Mouse (Mus musculus): ENCODE measurements around the gene Samd8. TPM values are rescaled to one million over a fixed set of nuclear protein-coding genes. Genes with fewer than 3 reads are reported as not detected.

Samd8 gene
- polyA plus RNA-seq, 1 experiment from 2014 or later: 10.0 TPM

DNA sequence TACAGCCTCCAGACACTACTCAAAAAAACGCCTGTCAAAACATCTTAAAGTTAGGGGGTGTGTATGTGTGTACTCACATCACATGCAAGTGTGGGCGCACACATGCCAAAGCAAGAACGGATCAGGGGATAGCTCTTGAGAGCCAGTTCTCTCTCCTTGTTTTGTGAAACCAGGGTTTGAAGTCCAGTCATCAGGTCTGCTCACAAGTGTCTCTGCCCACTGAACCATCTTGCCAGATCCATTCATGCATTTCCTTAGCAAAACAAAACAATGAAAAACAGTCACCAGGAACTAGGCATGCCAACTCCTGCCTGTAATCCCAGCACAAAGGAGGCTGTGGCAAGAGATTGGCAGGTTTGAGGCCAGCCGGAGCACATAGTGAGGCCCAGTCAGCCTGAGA lies 36.2 kb downstream of the Samd8 start:
- H3K4me3 ChIP-seq: no peak overlapping the region
- no peaks in the 10 kb centered on the region for H3K9me3 ChIP-seq (replicated peaks)
- DNase-seq (ENCODE audit: low spot score): no peak
- no peaks in the 10 kb centered on the region for H3K27me3 ChIP-seq (ENCODE audit: low read depth, poor library complexity, severe bottlenecking)
- 78% methylated on average over 4 of the region's 4 CpGs for WGBS
- no peak overlapping the region for H3K27ac ChIP-seq (replicated peaks)
- peaks cover 56% of the 10 kb centered on the region for H3K36me3 ChIP-seq
- peaks cover 6% of the 10 kb centered on the region; the same call in 1 of the 2 replicates for H3K4me1 ChIP-seq

DNA sequence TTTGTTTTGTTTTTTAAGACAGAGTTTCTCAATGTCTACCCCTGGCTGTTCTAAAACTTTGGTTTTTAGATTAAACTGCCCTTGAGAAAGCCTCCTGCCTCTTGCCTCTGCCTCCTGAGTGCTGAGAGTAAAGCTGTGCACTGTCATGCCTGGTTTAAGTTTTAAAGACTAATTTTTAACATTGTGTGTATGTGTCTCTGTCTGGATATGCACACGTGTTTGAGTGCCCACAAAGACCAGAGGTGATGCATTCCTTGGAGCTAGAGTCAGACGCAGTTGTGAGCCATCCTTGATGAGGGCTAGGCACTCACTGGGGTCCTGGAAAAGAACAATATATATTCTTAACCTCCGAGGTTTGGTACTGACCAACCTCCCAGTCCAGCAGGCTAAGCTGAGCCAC lies 37.0 kb downstream of the Samd8 start:
- Histone ChIP-seq H3K27me3 (ENCODE audit: low read depth, poor library complexity, severe bottlenecking) (no peaks in the 10 kb centered on the region), H3K4me3 (no peak overlapping the region), H3K36me3 (peaks cover 56% of the 10 kb centered on the region), H3K4me1 (peaks cover 6% of the 10 kb centered on the region; the same call in 1 of the 2 replicates), H3K27ac (replicated peaks) (no peak overlapping the region), H3K9me3 (replicated peaks) (no peaks in the 10 kb centered on the region)
- whole genome bisulfite sequencing: 81% methylated on average over 3 of the region's 3 CpGs
- DNase-seq (ENCODE audit: low spot score): no peak

DNA sequence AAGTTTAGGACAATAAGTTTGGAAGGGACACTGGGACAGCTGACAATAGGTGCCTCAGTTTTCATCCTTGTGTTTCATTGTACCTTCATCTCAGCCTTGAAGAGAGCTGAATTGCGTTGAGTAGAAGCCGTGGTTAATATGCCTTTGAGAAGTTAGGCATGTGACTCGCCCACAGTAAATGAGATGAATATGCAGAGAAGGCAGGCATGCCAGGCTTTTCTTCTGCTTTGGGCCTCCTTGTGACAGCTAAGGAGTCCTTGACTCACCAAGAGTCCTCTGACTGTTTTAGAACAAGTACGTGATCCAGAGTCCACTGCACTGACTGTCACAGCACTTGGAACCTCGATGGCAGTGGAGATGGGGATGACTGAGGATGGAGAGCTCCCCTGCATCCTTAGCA lies 37.8 kb downstream of the Samd8 start:
- Histone ChIP-seq H3K4me1 (peaks cover 6% of the 10 kb centered on the region; the same call in 1 of the 2 replicates), H3K27me3 (ENCODE audit: low read depth, poor library complexity, severe bottlenecking) (no peaks in the 10 kb centered on the region), H3K36me3 (peaks cover 61% of the 10 kb centered on the region), H3K27ac (replicated peaks) (no peak overlapping the region), H3K9me3 (replicated peaks) (no peaks in the 10 kb centered on the region), H3K4me3 (no peak overlapping the region)
- 92% methylated on average over 5 of the region's 5 CpGs for WGBS
- DNase-seq (ENCODE audit: low spot score): no peak

DNA sequence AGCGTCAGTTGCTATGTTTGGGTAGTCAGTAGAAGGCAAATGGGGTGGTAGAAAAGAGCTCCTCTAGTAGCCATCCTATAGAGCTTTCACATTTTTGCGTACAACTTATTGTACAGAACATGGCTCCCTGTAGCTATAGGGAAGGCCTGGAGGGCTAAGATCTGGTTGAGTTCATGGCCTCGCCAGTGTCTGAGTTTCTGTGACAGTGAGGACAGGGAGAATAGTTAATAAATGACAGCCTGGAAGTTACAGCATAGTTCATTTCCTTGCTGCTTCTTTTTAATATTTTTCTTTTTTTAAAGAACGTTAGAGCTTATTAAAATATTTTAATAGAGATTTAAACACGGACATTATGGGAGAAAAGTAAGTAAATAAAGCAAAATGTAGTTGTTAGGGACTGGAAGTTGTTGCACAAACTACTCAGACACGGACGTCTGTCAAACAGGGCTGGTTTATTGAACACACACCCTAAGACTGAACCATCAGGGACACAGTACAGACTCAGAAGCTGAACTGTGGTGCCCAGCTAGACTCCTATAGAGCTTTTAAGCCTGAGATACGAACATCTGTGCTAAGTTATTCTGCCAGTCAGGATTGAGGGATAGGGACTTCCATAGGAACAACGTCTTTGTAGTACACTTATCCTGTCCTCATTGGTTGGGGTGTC lies 40.4 kb downstream of the Samd8 start:
- 94% methylated on average over 9 of the region's 9 CpGs for WGBS
- Histone ChIP-seq H3K27ac (replicated peaks) (no peak overlapping the region), H3K27me3 (ENCODE audit: low read depth, poor library complexity, severe bottlenecking) (no peaks in the 10 kb centered on the region), H3K36me3 (peaks cover 55% of the 10 kb centered on the region), H3K9me3 (replicated peaks) (no peaks in the 10 kb centered on the region), H3K4me3 (no peak overlapping the region), H3K4me1 (peaks cover 15% of the 10 kb centered on the region)
- DNase-seq (ENCODE audit: low spot score): no peak

DNA sequence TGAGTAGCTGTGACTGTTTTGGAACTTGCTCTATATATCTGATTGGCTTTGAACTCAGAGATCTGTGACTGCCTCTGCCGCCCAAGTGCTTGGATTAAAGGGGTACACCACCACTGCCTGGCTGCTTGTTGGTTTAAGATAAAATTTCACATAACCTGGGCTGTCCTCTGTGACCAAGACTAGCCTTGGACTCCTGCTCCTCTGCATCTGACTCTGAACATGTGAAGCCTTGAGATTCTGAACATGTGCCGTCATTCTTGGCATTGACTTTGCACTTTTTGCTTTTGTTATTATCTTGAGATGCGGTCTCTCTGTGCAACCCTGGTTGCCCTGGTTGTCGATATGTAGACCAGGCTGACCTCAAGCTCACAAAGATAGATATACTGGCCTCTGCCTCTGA lies 41.4 kb downstream of the Samd8 start:
- no peak overlapping the region for H3K4me3 ChIP-seq
- H3K9me3 ChIP-seq (replicated peaks): no peaks in the 10 kb centered on the region
- no peak for DNase-seq (ENCODE audit: low spot score)
- peaks cover 10% of the 10 kb centered on the region for H3K4me1 ChIP-seq
- 91% methylated on average over 4 of the region's 4 CpGs for WGBS
- H3K27ac ChIP-seq (replicated peaks): no peak overlapping the region
- H3K36me3 ChIP-seq: peaks cover 55% of the 10 kb centered on the region
- H3K27me3 ChIP-seq (ENCODE audit: low read depth, poor library complexity, severe bottlenecking): no peaks in the 10 kb centered on the region

DNA sequence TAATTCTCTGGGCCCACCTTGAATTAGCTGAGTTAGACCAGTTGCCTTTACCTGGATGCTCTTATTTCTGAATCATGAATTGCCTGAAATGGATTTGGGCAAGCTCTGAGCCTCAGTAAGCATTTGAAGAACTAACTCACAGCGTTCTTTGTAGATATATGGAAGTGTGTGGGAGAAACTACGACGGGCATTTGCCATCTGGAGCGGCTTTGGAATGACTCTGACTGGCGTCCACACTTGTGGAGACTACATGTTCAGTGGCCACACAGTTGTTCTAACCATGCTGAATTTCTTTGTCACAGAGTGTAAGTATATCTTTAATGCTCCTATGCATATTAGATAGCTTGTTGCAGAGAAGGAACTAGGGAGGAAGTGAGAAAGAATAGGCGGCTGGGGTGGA lies 41.9 kb downstream of the Samd8 start:
- Histone ChIP-seq H3K27ac (replicated peaks) (no peak overlapping the region), H3K36me3 (peaks cover 55% of the 10 kb centered on the region), H3K9me3 (replicated peaks) (no peaks in the 10 kb centered on the region), H3K27me3 (ENCODE audit: low read depth, poor library complexity, severe bottlenecking) (no peaks in the 10 kb centered on the region), H3K4me3 (no peak overlapping the region), H3K4me1 (peaks cover 8% of the 10 kb centered on the region)
- WGBS: 96% methylated on average over 6 of the region's 6 CpGs
- DNase-seq (ENCODE audit: low spot score): no peak

DNA sequence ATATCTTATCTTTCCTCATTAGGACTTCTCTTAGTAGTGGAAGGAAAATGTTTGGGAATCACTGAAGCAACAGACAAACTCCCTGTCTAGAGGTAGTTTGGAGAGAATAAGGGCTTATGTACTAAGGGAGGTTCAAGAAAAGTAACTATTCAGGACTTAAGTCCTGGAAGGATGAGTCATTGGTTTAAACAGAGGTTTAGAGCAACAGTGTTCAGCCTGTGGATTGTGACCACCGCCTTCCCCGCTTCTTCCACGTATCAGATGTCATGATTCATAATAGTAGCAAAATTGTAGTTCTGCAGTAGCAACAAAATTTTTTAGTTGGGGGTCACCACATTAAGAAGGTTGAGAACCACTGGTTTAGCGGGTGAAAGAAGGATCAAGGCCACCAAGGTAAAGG lies 50.3 kb downstream of the Samd8 start:
- no peak for DNase-seq (ENCODE audit: low spot score)

DNA sequence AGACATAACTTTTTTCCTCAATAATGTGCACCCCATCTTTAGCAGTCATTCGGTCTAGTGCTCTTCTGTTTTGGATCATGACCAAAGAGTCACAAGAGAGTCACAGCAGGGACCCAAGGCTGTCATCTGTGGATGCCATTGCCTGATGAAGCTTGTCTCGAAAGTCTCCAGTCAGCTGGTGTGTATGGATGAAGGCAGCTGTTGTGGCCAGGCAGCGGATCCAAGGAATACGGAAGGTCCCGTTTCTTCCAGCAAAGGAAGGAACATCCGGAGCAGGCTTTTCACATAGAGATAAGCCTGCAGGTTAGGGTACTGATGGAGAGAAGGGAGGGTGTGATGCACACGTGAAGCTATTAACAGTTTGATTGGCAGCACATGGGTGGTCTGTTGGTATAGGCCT lies 51.3 kb downstream of the Samd8 start:
- Histone ChIP-seq H3K27ac (replicated peaks) (no peak overlapping the region), H3K9me3 (replicated peaks) (no peaks in the 10 kb centered on the region), H3K4me1 (no peaks in the 10 kb centered on the region), H3K4me3 (no peak overlapping the region), H3K27me3 (ENCODE audit: low read depth, poor library complexity, severe bottlenecking) (no peaks in the 10 kb centered on the region), H3K36me3 (peaks cover 14% of the 10 kb centered on the region; the same call in 1 of the 2 replicates)
- no peak for DNase-seq (ENCODE audit: low spot score)
- WGBS: 85% methylated on average over 7 of the region's 7 CpGs

More for the DNA sequence above, 50.3 kb downstream of the Samd8 start:
- 91% methylated on average over 4 of the region's 4 CpGs for WGBS
- Histone ChIP-seq H3K9me3 (replicated peaks) (no peaks in the 10 kb centered on the region), H3K4me1 (no peaks in the 10 kb centered on the region), H3K27ac (replicated peaks) (no peak overlapping the region), H3K36me3 (peaks cover 15% of the 10 kb centered on the region; the same call in 1 of the 2 replicates), H3K4me3 (no peak overlapping the region), H3K27me3 (ENCODE audit: low read depth, poor library complexity, severe bottlenecking) (no peaks in the 10 kb centered on the region)

DNA sequence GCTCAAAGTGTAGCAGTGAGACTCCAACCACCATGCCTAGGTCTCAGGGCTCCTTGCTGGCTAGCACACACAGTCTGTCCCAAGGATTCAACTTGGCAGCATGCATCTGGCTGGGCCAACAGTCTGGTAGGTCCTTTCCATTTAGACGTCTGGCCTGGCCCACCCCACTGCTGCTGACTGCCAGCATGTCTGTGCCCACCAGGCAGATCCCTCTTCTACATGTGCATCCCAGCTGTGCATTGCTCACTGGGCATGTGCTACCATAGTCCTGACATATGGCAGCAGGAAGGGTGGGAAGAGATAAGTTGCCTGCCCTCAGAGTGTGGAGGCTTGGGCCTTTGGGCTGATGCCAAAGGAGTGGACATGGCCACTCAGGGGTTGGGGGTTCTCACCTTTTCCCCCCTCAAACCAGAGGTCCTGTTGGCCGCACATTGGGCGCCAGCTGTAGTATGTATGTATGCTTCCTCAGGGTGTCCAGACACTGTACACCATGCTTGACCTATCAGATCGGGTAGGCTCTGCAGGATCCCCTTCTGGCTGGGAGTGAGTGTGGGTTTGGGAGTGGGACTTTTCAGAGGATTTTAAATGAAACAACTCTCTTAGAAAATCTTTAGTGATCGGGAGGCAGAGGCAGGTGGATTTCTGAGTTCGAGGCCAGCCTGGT lies 52.3 kb downstream of the Samd8 start:
- 95% methylated on average over 6 of the region's 6 CpGs for WGBS
- no peak for DNase-seq (ENCODE audit: low spot score)
- no peak overlapping the region for H3K27ac ChIP-seq (replicated peaks)
- H3K4me1 ChIP-seq: no peaks in the 10 kb centered on the region
- H3K36me3 ChIP-seq: peaks cover 14% of the 10 kb centered on the region; the same call in 1 of the 2 replicates
- H3K4me3 ChIP-seq: no peak overlapping the region
- no peaks in the 10 kb centered on the region for H3K9me3 ChIP-seq (replicated peaks)
- H3K27me3 ChIP-seq (ENCODE audit: low read depth, poor library complexity, severe bottlenecking): no peaks in the 10 kb centered on the region

DNA sequence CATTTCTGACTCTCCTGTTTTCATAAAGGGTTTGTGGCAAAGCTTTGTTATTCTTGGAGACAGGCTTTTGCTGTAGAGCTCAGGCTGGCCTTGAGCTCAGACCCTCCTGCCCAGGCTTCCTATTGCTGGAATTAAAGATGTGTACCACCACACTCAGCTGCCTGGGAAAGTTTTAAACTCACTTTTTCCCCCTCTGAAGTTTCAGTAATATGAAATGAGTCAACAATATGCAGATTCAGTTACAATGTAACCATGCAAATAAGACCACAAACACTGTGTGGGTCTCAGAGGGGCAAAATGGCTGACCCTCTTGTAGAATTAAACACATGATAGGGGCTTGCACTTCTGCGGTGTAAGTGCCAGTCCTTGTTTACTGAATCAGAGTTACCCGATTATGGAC lies 55.9 kb downstream of the Samd8 start:
- Histone ChIP-seq H3K36me3 (0 out of 2 replicates have a peak, but pooled peaks cover 5% of the 10 kb centered on the region), H3K4me3 (no peak overlapping the region), H3K27ac (replicated peaks) (no peak overlapping the region), H3K27me3 (ENCODE audit: low read depth, poor library complexity, severe bottlenecking) (no peaks in the 10 kb centered on the region), H3K4me1 (no peaks in the 10 kb centered on the region), H3K9me3 (replicated peaks) (no peaks in the 10 kb centered on the region)
- WGBS: 93% methylated on average over 2 of the region's 2 CpGs
- DNase-seq (ENCODE audit: low spot score): no peak

DNA sequence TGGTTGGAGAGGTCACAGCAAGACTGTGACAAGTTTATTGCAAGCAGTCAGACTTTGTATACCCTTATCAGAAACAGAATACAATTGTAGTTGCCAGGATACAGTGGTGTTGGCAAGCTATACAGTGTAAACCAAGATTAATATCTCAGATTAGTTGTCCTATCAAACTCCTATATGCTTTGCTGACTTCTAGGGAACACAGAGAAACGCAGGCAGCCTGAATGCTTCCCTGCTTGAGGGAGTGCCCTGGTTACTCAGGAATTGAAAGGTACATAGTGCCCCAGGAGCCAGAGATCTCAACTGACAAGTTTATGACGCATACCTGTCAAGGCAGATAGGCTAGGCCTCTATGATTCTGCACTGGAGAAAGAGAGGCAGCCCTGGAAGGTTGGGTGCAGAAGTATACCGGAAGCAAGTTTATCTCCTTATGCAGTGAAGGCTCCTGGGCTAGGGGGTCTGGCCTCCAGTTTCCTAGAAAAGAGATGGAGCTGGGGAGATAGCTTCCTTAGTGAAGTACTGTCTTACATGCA lies 56.4 kb downstream of the Samd8 start:
- no peak overlapping the region for H3K27ac ChIP-seq (replicated peaks)
- no peaks in the 10 kb centered on the region for H3K27me3 ChIP-seq (ENCODE audit: low read depth, poor library complexity, severe bottlenecking)
- H3K36me3 ChIP-seq: 0 out of 2 replicates have a peak, but pooled peaks cover 5% of the 10 kb centered on the region
- WGBS: 88% methylated on average over 3 of the region's 3 CpGs
- DNase-seq (ENCODE audit: low spot score): no peak
- no peaks in the 10 kb centered on the region for H3K4me1 ChIP-seq
- no peaks in the 10 kb centered on the region for H3K9me3 ChIP-seq (replicated peaks)
- H3K4me3 ChIP-seq: no peak overlapping the region

DNA sequence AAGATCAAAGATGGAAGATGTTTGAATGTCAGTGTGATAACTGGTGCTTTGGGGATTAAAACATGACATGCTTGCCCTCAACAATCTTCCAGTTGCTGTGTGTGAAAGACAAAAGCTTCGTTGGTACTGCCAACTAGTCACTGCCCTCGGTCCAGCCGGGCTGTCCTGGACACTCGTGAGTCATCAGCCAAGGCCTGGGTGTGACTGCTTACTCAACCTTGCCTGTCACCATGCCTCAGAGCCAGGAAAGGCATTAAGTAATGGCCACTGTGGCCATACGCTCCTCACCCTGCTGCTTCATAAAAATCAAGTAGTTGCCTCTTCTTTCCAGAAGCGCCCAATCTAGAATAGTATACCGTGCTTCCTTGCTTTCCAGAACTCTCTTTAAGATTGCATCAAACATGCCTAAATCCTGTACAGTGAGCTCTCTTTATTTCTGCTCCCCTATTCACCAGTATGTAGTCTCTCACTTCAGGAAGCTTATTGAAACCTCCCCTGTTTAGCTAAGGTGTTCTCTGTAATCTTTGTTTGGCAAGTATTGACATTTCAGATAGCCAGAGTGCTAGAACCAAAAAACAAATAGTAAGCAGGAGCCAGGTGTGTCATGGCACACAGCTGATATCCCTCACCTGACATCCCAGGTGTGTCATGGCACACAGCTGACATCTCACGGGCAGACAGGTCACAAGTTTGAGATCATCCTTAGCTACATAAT lies 58.0 kb downstream of the Samd8 start:
- Histone ChIP-seq H3K27me3 (ENCODE audit: low read depth, poor library complexity, severe bottlenecking) (no peaks in the 10 kb centered on the region), H3K36me3 (no peaks in the 10 kb centered on the region), H3K9me3 (replicated peaks) (no peaks in the 10 kb centered on the region), H3K4me1 (no peaks in the 10 kb centered on the region), H3K27ac (replicated peaks) (no peak overlapping the region), H3K4me3 (no peak overlapping the region)
- 88% methylated on average over 8 of the region's 8 CpGs for WGBS
- no peak for DNase-seq (ENCODE audit: low spot score)

DNA sequence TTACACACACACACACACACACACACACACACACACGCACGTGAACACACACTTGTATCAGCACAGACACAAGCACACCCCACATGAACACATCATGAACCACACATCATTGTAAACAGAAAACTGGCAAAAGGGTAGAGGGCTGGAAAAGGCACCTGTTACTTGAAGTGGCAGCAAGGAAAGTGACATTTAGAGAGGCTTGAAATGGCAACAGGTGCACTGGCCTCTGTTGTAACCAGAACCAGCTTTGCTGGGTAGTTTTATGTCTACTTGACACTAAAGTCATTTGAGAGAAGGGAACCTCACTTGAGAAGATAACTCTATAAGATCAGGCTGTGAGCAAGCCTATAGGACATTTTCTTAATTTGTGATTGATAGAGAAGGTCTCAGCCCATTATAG lies 59.1 kb downstream of the Samd8 start:
- 90% methylated on average over 2 of the region's 2 CpGs for WGBS
- no peaks in the 10 kb centered on the region for H3K36me3 ChIP-seq

More for the DNA sequence above, 59.1 kb downstream of the Samd8 start:
- Histone ChIP-seq H3K4me3 (no peak overlapping the region), H3K27ac (replicated peaks) (no peak overlapping the region), H3K9me3 (replicated peaks) (no peaks in the 10 kb centered on the region), H3K27me3 (ENCODE audit: low read depth, poor library complexity, severe bottlenecking) (no peaks in the 10 kb centered on the region), H3K4me1 (no peaks in the 10 kb centered on the region)
- DNase-seq (ENCODE audit: low spot score): no peak

Data from midbrain, embryonic 10.5 days (tissue).